Mouse (Mus musculus): ENCODE results near the gene 2310011J03Rik.

- TF ChIP-seq POLR2A (IDR thresholded peaks at IDR 0.05; ENCODE audit: borderline replicate concordance, extremely low read depth, low read depth, low read length) (no peak), CTCF (IDR thresholded peaks at IDR 0.05; ENCODE audit: insufficient read depth, low read length) (no peak)
These were observed 21.4 kb upstream of the 2310011J03Rik start for GRCm38 (mm10) chr10:80341491-80342304.

Data from lung, adult 2 months (tissue).